Mouse (Mus musculus): ENCODE measurements around the gene Ciz1.

DNA sequence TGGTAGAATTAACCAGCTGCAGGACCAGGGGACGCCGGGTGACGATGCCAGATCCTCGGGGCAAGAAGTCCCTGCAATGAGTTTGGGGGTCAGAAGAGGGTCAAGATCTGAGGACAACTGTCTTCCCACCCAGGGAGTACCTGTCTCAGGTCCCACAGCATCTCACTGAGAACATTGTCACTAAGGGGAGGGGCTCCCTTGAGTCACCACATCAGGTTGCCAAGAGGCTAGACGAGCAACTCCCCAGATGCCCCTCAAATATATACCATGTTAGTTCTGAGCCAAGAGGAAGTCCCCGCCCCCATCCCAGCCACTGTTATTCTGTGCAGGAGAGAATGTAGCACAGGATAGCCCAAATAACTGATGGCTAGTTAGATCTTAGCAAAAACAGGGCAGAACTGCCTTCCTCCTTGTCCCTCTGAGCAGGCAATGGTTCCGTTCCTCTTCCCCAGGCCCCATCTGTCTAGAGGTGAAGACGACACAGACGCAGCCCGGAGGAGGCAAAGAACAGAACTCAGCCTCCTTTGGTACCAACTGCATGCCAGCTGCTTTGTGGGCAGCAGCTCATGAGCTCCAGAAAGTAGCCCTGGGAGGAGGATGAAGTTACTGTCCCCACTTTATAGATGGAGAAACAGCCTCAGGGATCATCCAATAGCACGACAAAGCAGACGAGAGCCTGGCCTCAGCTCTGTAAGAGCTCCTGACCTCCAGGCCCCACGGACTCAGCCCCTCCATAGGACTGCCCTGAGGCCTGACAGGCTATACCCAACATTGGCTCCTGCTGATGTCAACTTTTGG is 11.1 kb upstream of the Ciz1 start:
- TF ChIP-seq CTCF (IDR thresholded peaks at IDR 0.05; ENCODE audit: borderline replicate concordance, insufficient read depth, low read length) (no peak), POLR2A (IDR thresholded peaks at IDR 0.05; ENCODE audit: low read depth, low read length) (no peak)

All from embryonic fibroblast, embryonic 13.5 days (primary cell).